Mouse (Mus musculus): Measurements from ENCODE around the gene Meox1.

The Meox1 gene

GRCm38 (mm10) chr11:101894204-101894603 is at the start of gene Meox1:
Meox1 (minus strand) TSS chr11:101894374.
- CTCF ChIA-PET, result interaction anchor here in 2 of 4 experiments (0.5 to 1.1 kb wide), 2 partner anchors 82 to 95 kb away, joined by 4 to 6 read pairs; no protein-coding TSS in a partner anchor

GRCm38 (mm10) chr11:101943055-101943454 is 48.9 kb upstream of the Meox1 start:
- POLR2A ChIA-PET, result interaction anchor here in 2 of 4 experiments (0.6 kb wide), 2 partner anchors 108 to 244 kb away, joined by 3 to 5 read pairs; no protein-coding TSS in a partner anchor
- CTCF ChIA-PET, result interaction anchor here (0.6 to 1.8 kb wide), 12 partner anchors 8 to 296 kb away, joined by 3 to 7 read pairs (median 4); no protein-coding TSS in a partner anchor

More at GRCm38 (mm10) chr11:101894204-101894603, at the start of gene Meox1:
- POLR2A ChIA-PET, result no interaction called here

- ChIA-PET POLR2A (interaction anchor here in 3 of 4 experiments (0.6 to 2.3 kb wide), 10 partner anchors 9 to 330 kb away, joined by 3 to 10 read pairs (median 4); no protein-coding TSS in a partner anchor), CTCF (interaction anchor here (0.6 to 2.8 kb wide), 19 partner anchors 9 to 542 kb away, joined by 3 to 21 read pairs (median 5); no protein-coding TSS in a partner anchor)
Observed at GRCm38 (mm10) chr11:101937108-101937507, 42.9 kb upstream of the Meox1 start.

- ChIA-PET POLR2A (interaction anchor here in 3 of 4 experiments (0.6 to 2.3 kb wide), 7 partner anchors 8 to 317 kb away, joined by 3 to 10 read pairs (median 4); no protein-coding TSS in a partner anchor), CTCF (interaction anchor here (0.6 to 2.8 kb wide), 15 partner anchors 8 to 231 kb away, joined by 3 to 21 read pairs (median 6); no protein-coding TSS in a partner anchor)
Observed at GRCm38 (mm10) chr11:101936421-101936820, 42.2 kb upstream of the Meox1 start.

- ChIA-PET POLR2A (no interaction called here), CTCF (interaction anchor here in 3 of 4 experiments (1.0 to 2.8 kb wide), 4 partner anchors 8 to 152 kb away, joined by 3 to 14 read pairs (median 4); no protein-coding TSS in a partner anchor)
Observed at GRCm38 (mm10) chr11:101935743-101936142, 41.6 kb upstream of the Meox1 start.

GRCm38 (mm10) chr11:101931978-101932377 is 37.8 kb upstream of the Meox1 start:
- ChIA-PET CTCF (interaction anchor here in 3 of 4 experiments (0.5 to 2.0 kb wide), 8 partner anchors 11 to 801 kb away, joined by 3 to 6 read pairs (median 4); partner anchors contain the start of gene Sost (in 1 of the 3)), POLR2A (interaction anchor here in 2 of 4 experiments (1.0 to 1.6 kb wide), 4 partner anchors 9 to 36 kb away, joined by 3 to 5 read pairs (median 4); no protein-coding TSS in a partner anchor)

- POLR2A ChIA-PET, result interaction anchor here (0.6 to 2.5 kb wide), 54 partner anchors 9 to 1188 kb away, joined by 3 to 20 read pairs (median 4); partner anchors contain the start of genes Cfap97d1 (in 3 of the 4), Etv4 (in 2 of the 4), Hexim1 (in 2 of the 4) and Grn (in 1 of the 4)
- CTCF ChIA-PET, result interaction anchor here (0.5 to 3.8 kb wide), 92 partner anchors 9 to 1716 kb away, joined by 3 to 77 read pairs (median 4); partner anchors contain the start of genes Sost (in 3 of the 4), Dhx8 (in 2 of the 4), BC030867 (in 1 of the 4) and Cfap97d1 (in 1 of the 4)
Observed at GRCm38 (mm10) chr11:101928030-101928762, 34.0 kb upstream of the Meox1 start.

- POLR2A ChIA-PET, result interaction anchor here (0.5 to 2.5 kb wide), 26 partner anchors 10 to 1189 kb away, joined by 3 to 20 read pairs (median 4); partner anchors contain the start of genes Sost (in 2 of the 4), Cfap97d1 (in 1 of the 4), Grn (in 1 of the 4) and Hexim1 (in 1 of the 4)
- CTCF ChIA-PET, result interaction anchor here (0.6 to 3.8 kb wide), 42 partner anchors 9 to 576 kb away, joined by 3 to 77 read pairs (median 6); partner anchors contain the start of genes Sost (in 3 of the 4), Cfap97d1 (in 1 of the 4), Dhx8 (in 1 of the 4) and Dusp3 (in 1 of the 4)
Observed at GRCm38 (mm10) chr11:101926951-101927589, 32.9 kb upstream of the Meox1 start.

- CTCF ChIA-PET, result interaction anchor here (0.6 to 10.0 kb wide), 18 partner anchors 10 to 483 kb away, joined by 3 to 86 read pairs (median 4); partner anchors contain the start of genes Rpl27 (in 1 of the 4) and Sost (in 1 of the 4)
Observed at GRCm38 (mm10) chr11:101925636-101926035, 31.5 kb upstream of the Meox1 start.

GRCm38 (mm10) chr11:101924441-101924976 is 30.3 kb upstream of the Meox1 start:
- ChIA-PET POLR2A (interaction anchor here in 2 of 4 experiments (0.6 to 2.5 kb wide), 5 partner anchors 43 to 462 kb away, joined by 3 to 16 read pairs (median 5); partner anchors contain the start of genes Arl4d (in 1 of the 2) and Sost (in 1 of the 2)), CTCF (interaction anchor here (0.6 to 10.0 kb wide), 15 partner anchors 13 to 175 kb away, joined by 3 to 86 read pairs (median 4); partner anchors contain the start of gene Sost (in 1 of the 4))

More at GRCm38 (mm10) chr11:101925636-101926035, 31.5 kb upstream of the Meox1 start:
- POLR2A ChIA-PET, result interaction anchor here in 3 of 4 experiments (0.5 to 2.5 kb wide), 10 partner anchors 15 to 1606 kb away, joined by 3 to 16 read pairs (median 3); partner anchors contain the start of genes Dhx8 (in 1 of the 3), Eif1 (in 1 of the 3), Grn (in 1 of the 3) and Sost (in 1 of the 3)

- ChIA-PET POLR2A (interaction anchor here in 3 of 4 experiments (1.1 to 2.5 kb wide), 5 partner anchors 44 to 259 kb away, joined by 3 to 16 read pairs (median 6); partner anchors contain the start of genes Arl4d (in 1 of the 3), Cfap97d1 (in 1 of the 3) and Sost (in 1 of the 3)), CTCF (interaction anchor here (0.6 to 10.0 kb wide), 13 partner anchors 11 to 111 kb away, joined by 3 to 86 read pairs (median 5); partner anchors contain the start of gene Sost (in 2 of the 4))
Observed at GRCm38 (mm10) chr11:101923988-101924387, 29.8 kb upstream of the Meox1 start.

- ChIA-PET CTCF (interaction anchor here in 3 of 4 experiments (0.8 to 10.0 kb wide), 8 partner anchors 11 to 132 kb away, joined by 3 to 86 read pairs (median 6); partner anchors contain the start of genes Sost (in 2 of the 3) and Cd300lg (in 1 of the 3)), POLR2A (interaction anchor here in 3 of 4 experiments (0.5 to 1.2 kb wide), 5 partner anchors 16 to 47 kb away, joined by 3 to 9 read pairs (median 5); no protein-coding TSS in a partner anchor)
Observed at GRCm38 (mm10) chr11:101921361-101921952, 27.3 kb upstream of the Meox1 start.

- CTCF ChIA-PET, result interaction anchor here (0.6 to 10.0 kb wide), 8 partner anchors 45 to 158 kb away, joined by 3 to 86 read pairs (median 4); partner anchors contain the start of gene Sost (in 2 of the 4)
- POLR2A ChIA-PET, result interaction anchor here in 1 of 4 experiments (1.2 kb wide), 1 partner anchor 50 kb away, joined by 3 read pairs; no protein-coding TSS in a partner anchor
Observed at GRCm38 (mm10) chr11:101919660-101920059, 25.5 kb upstream of the Meox1 start.

- CTCF ChIA-PET, result interaction anchor here (0.6 to 10.7 kb wide), 18 partner anchors 8 to 238 kb away, joined by 3 to 289 read pairs (median 6); partner anchors contain the start of gene Sost (in 2 of the 4)
- POLR2A ChIA-PET, result interaction anchor here in 1 of 4 experiments (1.0 to 1.4 kb wide), 2 partner anchors 8 to 49 kb away, joined by 3 to 4 read pairs; partner anchors contain the start of gene Sost
Observed at GRCm38 (mm10) chr11:101918609-101919008, 24.4 kb upstream of the Meox1 start.

GRCm38 (mm10) chr11:101916772-101917171 is 22.6 kb upstream of the Meox1 start:
- ChIA-PET POLR2A (interaction anchor here in 2 of 4 experiments (0.7 kb wide), 4 partner anchors 30 to 169 kb away, joined by 3 to 6 read pairs (median 4); no protein-coding TSS in a partner anchor), CTCF (interaction anchor here (0.6 to 10.7 kb wide), 21 partner anchors 11 to 1177 kb away, joined by 3 to 289 read pairs (median 4); partner anchors contain the start of gene Sost (in 2 of the 4))

- POLR2A ChIA-PET, result interaction anchor here in 1 of 4 experiments (1.1 kb wide), 1 partner anchor 101 kb away, joined by 3 read pairs; no protein-coding TSS in a partner anchor
- CTCF ChIA-PET, result interaction anchor here in 3 of 4 experiments (0.6 to 10.7 kb wide), 16 partner anchors 10 to 536 kb away, joined by 3 to 289 read pairs (median 3); partner anchors contain the start of gene Dusp3 (in 1 of the 3)
Observed at GRCm38 (mm10) chr11:101913591-101913990, 19.4 kb upstream of the Meox1 start.
